Mouse (Mus musculus) bone marrow macrophage, adult 2 months (primary cell): ENCODE measurements around the gene Ap4b1. TPM values are rescaled to one million over a fixed set of nuclear protein-coding genes. Genes with fewer than 3 reads are reported as not detected.

Experiments
- H3K27ac ChIP-seq: 2 replicates; pipeline ENCODE4 v1.5.1; 2012; ENCODE audit warnings: low read depth, low read length; ENCODE audit not compliant: insufficient read depth
- H3K4me1 ChIP-seq: 2 replicates; pipeline ENCODE4 v1.6.1; 2012; ENCODE audit warnings: low read length; ENCODE audit not compliant: control insufficient read depth, insufficient read depth
- H3K4me3 ChIP-seq: 2 replicates; pipeline ENCODE4 v1.5.1; 2012; ENCODE audit warnings: mild to moderate bottlenecking, low read length, moderate library complexity; ENCODE audit not compliant: insufficient read depth
- CTCF ChIP-seq: IDR thresholded peaks from 2 replicates; pipeline ENCODE4 v1.5.1; 2012; ENCODE audit warnings: low read depth, mild to moderate bottlenecking, low read length, moderate library complexity
- POLR2A ChIP-seq: IDR thresholded peaks from 2 replicates; pipeline ENCODE4 v1.6.1; 2012; ENCODE audit warnings: mild to moderate bottlenecking, low read depth, low read length, borderline replicate concordance
- polyA plus RNA-seq: library from polyadenylated mRNA; stranded (reverse); fragments of >200 nt; gene quantifications from 2 replicates; pipeline ENCODE4 v1.2.4, GENCODE M21; 2012; ENCODE audit not compliant: missing spikeins, insufficient read depth, insufficient read length

Gene Ap4b1
- polyA plus RNA-seq, 1 experiment, result 8.4 TPM

DNA sequence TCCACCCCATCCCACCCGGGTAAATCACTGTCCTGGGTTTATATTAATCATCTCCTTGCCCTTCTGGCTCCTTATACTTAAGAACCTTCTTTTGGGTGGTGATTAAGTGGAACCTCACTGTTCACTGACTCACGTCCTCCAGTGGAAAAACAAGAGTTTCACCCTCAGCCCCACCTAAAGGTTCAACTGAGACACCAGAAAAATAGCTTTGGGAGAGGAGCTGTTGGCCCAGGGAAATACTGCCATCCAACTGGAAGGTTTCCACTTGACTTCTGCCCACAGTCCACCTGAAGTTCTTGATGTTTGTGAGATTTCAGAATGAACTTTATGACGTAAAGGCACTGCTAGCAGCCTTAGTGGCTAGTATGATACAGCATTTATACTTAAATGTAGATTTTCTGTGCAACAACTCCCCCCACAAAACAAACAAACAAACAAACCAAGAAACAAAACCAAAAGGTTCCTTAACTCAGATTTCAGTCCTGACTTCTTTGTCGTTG, 53.5 kb downstream of the Ap4b1 start:
- no peak overlapping the region for H3K27ac ChIP-seq
- no peak for TF ChIP-seq POLR2A
- no peak for TF ChIP-seq CTCF
- no peak overlapping the region for H3K4me3 ChIP-seq
- H3K4me1 ChIP-seq, result peaks cover 21% of the 10 kb centered on the region

DNA sequence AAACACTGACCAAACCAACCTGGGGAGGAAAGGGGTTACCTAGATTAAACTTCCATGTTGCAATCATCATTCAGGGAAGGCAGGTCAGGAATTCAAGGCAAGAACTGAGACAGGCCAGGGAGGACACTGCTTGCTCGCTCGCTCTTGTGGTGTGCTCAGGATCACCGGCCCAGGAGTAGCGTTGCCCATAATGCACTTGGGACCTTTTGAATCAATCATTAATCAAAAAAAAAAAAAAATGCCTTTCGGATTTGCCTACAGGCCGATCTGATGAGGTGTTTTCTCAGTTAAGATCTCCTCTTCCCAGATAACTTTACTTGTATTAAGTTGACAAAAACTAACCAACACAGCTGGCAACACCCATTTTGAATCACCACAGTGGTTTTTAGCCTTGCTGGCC, 54.9 kb downstream of the Ap4b1 start:
- H3K4me3 ChIP-seq, result no peak overlapping the region
- H3K27ac ChIP-seq, result no peak overlapping the region
- H3K4me1 ChIP-seq, result peaks cover 17% of the 10 kb centered on the region
- TF ChIP-seq CTCF (no peak), POLR2A (no peak)

DNA sequence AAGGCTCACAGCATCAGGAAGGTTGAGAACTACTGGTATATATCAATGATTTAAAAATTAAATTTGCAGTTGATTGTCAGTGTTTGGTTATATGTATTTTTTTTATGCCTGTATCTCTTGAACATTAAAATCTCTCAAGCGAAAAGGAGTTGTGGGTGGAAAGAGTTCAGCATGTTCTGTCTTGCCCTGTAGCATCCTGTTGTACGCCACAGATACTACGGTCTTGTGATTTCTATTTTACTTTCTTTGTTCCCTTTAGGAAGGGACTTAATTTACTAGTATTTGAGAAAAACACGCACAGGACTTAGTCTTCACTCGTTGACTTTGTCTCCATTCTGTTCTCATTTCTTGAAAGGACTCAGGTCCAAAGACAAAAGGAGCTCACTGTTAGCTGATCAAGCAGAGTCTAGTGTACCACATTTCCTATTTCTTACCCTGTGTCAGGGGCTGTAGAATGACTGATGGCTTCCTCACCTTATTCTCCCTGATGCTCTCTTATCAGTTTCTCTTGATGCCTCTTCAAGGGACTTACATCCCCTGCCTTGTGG, 58.2 kb downstream of the Ap4b1 start:
- no peak overlapping the region for H3K4me3 ChIP-seq
- TF ChIP-seq CTCF, result no peak
- no peak for TF ChIP-seq POLR2A
- peaks cover 18% of the 10 kb centered on the region for H3K4me1 ChIP-seq
- H3K27ac ChIP-seq, result no peak overlapping the region

DNA sequence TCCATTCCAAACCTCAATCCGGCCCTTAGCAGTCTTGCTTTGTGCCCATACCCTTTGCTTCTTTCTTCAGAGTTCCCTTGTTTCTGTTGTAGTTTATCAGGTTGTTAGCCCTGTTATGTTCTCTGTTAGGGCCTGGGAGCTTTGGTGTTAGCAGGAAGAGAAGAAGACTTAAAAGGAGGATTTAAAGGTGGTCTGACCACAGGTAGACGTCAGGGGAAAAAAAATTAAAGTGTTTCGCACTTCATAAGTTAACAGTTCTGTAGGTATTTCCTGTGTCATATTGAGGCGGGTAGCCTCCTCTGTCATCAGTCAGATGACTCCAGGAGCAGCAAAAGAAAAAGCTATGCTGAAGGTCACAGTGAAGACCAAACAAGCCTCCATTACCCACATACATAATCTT, 58.7 kb downstream of the Ap4b1 start:
- peaks cover 18% of the 10 kb centered on the region for H3K4me1 ChIP-seq
- TF ChIP-seq CTCF (no peak), POLR2A (no peak)
- no peak overlapping the region for H3K4me3 ChIP-seq
- no peak overlapping the region for H3K27ac ChIP-seq

Other genes with a start within 250 kb of the Ap4b1 start
- not detected in 2 replicates for gene Syt6, start 234.3 kb upstream of the Ap4b1 start, polyA plus RNA-seq
- 0.36 and 3.3 TPM in 2 replicates for gene Atg4a-ps, start 163.5 kb upstream of the Ap4b1 start, polyA plus RNA-seq
- 7.6 and 8.3 TPM in 2 replicates for gene Olfml3, start 71.5 kb upstream of the Ap4b1 start, polyA plus RNA-seq
- not detected in 2 replicates for gene Gm10964, start 70.2 kb upstream of the Ap4b1 start, polyA plus RNA-seq
- 63.3 and 82.6 TPM in 2 replicates for gene Hipk1, start 18.0 kb upstream of the Ap4b1 start, polyA plus RNA-seq
- 17.5 and 19.1 TPM in 2 replicates for gene Dclre1b, start 76 bp upstream of the Ap4b1 start, polyA plus RNA-seq
- not detected in 2 replicates for gene Gm43064, start 53 bp downstream of the Ap4b1 start, polyA plus RNA-seq
- not detected in 2 replicates for gene Bcl2l15, start 23.1 kb downstream of the Ap4b1 start, polyA plus RNA-seq
- gene Ptpn22, start 50.3 kb downstream of the Ap4b1 start, polyA plus RNA-seq, result 76.0 and 78.0 TPM in 2 replicates
- gene Rsbn1, start 104.6 kb downstream of the Ap4b1 start, polyA plus RNA-seq, result 12.6 and 13.4 TPM in 2 replicates
- 14.0 and 15.6 TPM in 2 replicates for gene Phtf1, start 158.6 kb downstream of the Ap4b1 start, polyA plus RNA-seq